Mouse (Mus musculus) CH12.LX (cell line): Measurements from ENCODE around the gene Prlr. TPM values are rescaled to one million over a fixed set of nuclear protein-coding genes. Genes with fewer than 3 reads are reported as not detected.

Experiments
- DNase-seq: peaks from one replicate; pipeline ENCODE4 v3.0.0-alpha.2; 2013; ENCODE audit errors: extremely low read depth
- H3K27ac ChIP-seq: 2 replicates; pipeline ENCODE4 v1.5.1; 2012; ENCODE audit warnings: low read depth, mild to moderate bottlenecking, control low read depth, moderate library complexity; ENCODE audit not compliant: insufficient read depth
- H3K27me3 ChIP-seq: replicated peaks from 2 replicates; pipeline ENCODE3; 2012; ENCODE audit warnings: inconsistent platforms
- H3K36me3 ChIP-seq, 2 experiments: replicated peaks in 1 of 2; 2 replicates each; pipeline versions ENCODE3 to v1.6.1; 2012; ENCODE audit warnings: inconsistent platforms in 1 of 2, low read length in 1 of 2, mild to moderate bottlenecking in 1 of 2, mixed read lengths in 1 of 2, moderate library complexity in 1 of 2; ENCODE audit not compliant: control insufficient read depth in 1 of 2, insufficient read depth in 1 of 2
- H3K4me1 ChIP-seq, 2 experiments: 2 replicates each; pipeline ENCODE4 v1.6.1; 2012; ENCODE audit warnings: inconsistent platforms in 1 of 2, moderate library complexity in 1 of 2; ENCODE audit not compliant: insufficient read depth in 2 of 2, control insufficient read depth in 1 of 2
- H3K4me2 ChIP-seq: 2 replicates; pipeline ENCODE4 v1.6.1; 2012; ENCODE audit warnings: low read depth, mild to moderate bottlenecking, control low read depth; ENCODE audit not compliant: poor library complexity, insufficient read depth, severe bottlenecking
- H3K4me3 ChIP-seq, 3 experiments: fragments of 150-350 bp in 1 of 3; sonication (generic) in 1 of 3; replicated peaks in 1 of 3; 2 replicates each; pipeline versions ENCODE3 to v1.5.1; 2011 to 2012; ENCODE audit warnings: low read depth in 2 of 3, low read length in 2 of 3, mild to moderate bottlenecking in 2 of 3, moderate library complexity in 2 of 3, control low read depth in 1 of 3, improper control_type of control experiment in 1 of 3, inconsistent platforms in 1 of 3, mixed read lengths in 1 of 3; ENCODE audit not compliant: poor library complexity in 1 of 3
- H3K79me2 ChIP-seq: replicated peaks from 2 replicates; pipeline ENCODE4 v1.6.1; 2012; ENCODE audit warnings: mild to moderate bottlenecking, moderate library complexity; ENCODE audit not compliant: control insufficient read depth, poor library complexity, insufficient read depth, severe bottlenecking; ENCODE audit errors: extremely low read depth
- H3K9ac ChIP-seq: 2 replicates; pipeline ENCODE4 v1.6.1; 2012; ENCODE audit warnings: low read depth, mild to moderate bottlenecking, control low read depth, moderate library complexity; ENCODE audit not compliant: insufficient read depth
- H3K9me3 ChIP-seq: replicated peaks from 2 replicates; pipeline ENCODE3; 2012; ENCODE audit warnings: low read length, inconsistent platforms, mixed read lengths
- BHLHE40 ChIP-seq: IDR thresholded peaks from 2 replicates; pipeline ENCODE4 v1.6.1; 2011; ENCODE audit warnings: mild to moderate bottlenecking, low read depth, low read length, improper control_type of control experiment
- CHD1 ChIP-seq: IDR thresholded peaks from 2 replicates; pipeline ENCODE4 v1.6.1; 2012; ENCODE audit warnings: low read depth, low read length, improper control_type of control experiment, inconsistent platforms
- CHD2 ChIP-seq: IDR thresholded peaks from 2 replicates; pipeline ENCODE4 v1.6.1; 2011; ENCODE audit warnings: low read length, improper control_type of control experiment
- CTCF ChIP-seq, 2 experiments: IDR thresholded peaks in 1 of 2; conservative IDR thresholded peaks in 1 of 2; 2 replicates each; pipeline ENCODE4 v1.5.1; 2011 to 2012; ENCODE audit warnings: low read depth in 2 of 2, low read length in 2 of 2, improper control_type of control experiment in 1 of 2, inconsistent platforms in 1 of 2, mild to moderate bottlenecking in 1 of 2, moderate library complexity in 1 of 2
- E2F4 ChIP-seq: IDR thresholded peaks from 2 replicates; pipeline ENCODE4 v1.6.1; 2011; ENCODE audit warnings: low read depth, low read length, improper control_type of control experiment; ENCODE audit not compliant: insufficient replicate concordance
- ELF1 ChIP-seq: IDR thresholded peaks from 2 replicates; pipeline ENCODE4 v1.6.1; 2014; ENCODE audit warnings: low read depth, mild to moderate bottlenecking, inconsistent platforms, low read length, improper control_type of control experiment
- EP300 ChIP-seq: IDR thresholded peaks from 2 replicates; pipeline ENCODE4 v1.6.1; 2011; ENCODE audit warnings: low read length, improper control_type of control experiment
- ETS1 ChIP-seq: conservative IDR thresholded peaks from 2 replicates; pipeline ENCODE4 v1.6.1; 2012; ENCODE audit warnings: low read depth, mild to moderate bottlenecking, inconsistent platforms, low read length, improper control_type of control experiment, moderate library complexity
- HCFC1 ChIP-seq: IDR thresholded peaks from 2 replicates; pipeline ENCODE4 v1.6.1; 2012; ENCODE audit warnings: low read depth, mild to moderate bottlenecking, inconsistent platforms, low read length, improper control_type of control experiment
- IRF4 ChIP-seq: IDR thresholded peaks from 2 replicates; pipeline ENCODE4 v1.6.1; 2014; ENCODE audit warnings: low read depth, mild to moderate bottlenecking, inconsistent platforms, low read length, improper control_type of control experiment
- JUN ChIP-seq: IDR thresholded peaks from 2 replicates; pipeline ENCODE4 v1.6.1; 2011; ENCODE audit warnings: low read depth, mild to moderate bottlenecking, low read length, improper control_type of control experiment, moderate library complexity; ENCODE audit not compliant: insufficient read depth
- JUND ChIP-seq: conservative IDR thresholded peaks from 2 replicates; pipeline ENCODE4 v1.6.1; 2011; ENCODE audit warnings: low read depth, low read length, improper control_type of control experiment
- MAX ChIP-seq: IDR thresholded peaks from 2 replicates; pipeline ENCODE4 v1.6.1; 2011; ENCODE audit warnings: low read length, improper control_type of control experiment
- MAZ ChIP-seq: IDR thresholded peaks from 2 replicates; pipeline ENCODE4 v1.6.1; 2012; ENCODE audit warnings: low read depth, mild to moderate bottlenecking, inconsistent platforms, low read length, improper control_type of control experiment, moderate library complexity
- MEF2A ChIP-seq: IDR thresholded peaks from 2 replicates; pipeline ENCODE4 v1.6.1; 2014; ENCODE audit warnings: low read depth, mild to moderate bottlenecking, inconsistent platforms, low read length, improper control_type of control experiment, borderline replicate concordance
- NELFE ChIP-seq: IDR thresholded peaks from 2 replicates; pipeline ENCODE4 v1.6.1; 2011; ENCODE audit warnings: low read depth, low read length, improper control_type of control experiment
- PAX5 ChIP-seq: IDR thresholded peaks from 2 replicates; pipeline ENCODE4 v1.6.1; 2012; ENCODE audit warnings: low read length, inconsistent platforms, mixed read lengths
- POLR2A ChIP-seq: IDR thresholded peaks from 2 replicates; pipeline ENCODE4 v1.6.1; 2011; ENCODE audit warnings: low read depth, mild to moderate bottlenecking, improper control_type of control experiment, low read length
- RAD21 ChIP-seq: IDR thresholded peaks from 2 replicates; pipeline ENCODE4 v1.6.1; 2011; ENCODE audit warnings: low read depth, mild to moderate bottlenecking, low read length, improper control_type of control experiment, moderate library complexity
- RCOR1 ChIP-seq: conservative IDR thresholded peaks from 2 replicates; pipeline ENCODE4 v1.6.1; 2012; ENCODE audit warnings: low read depth, mild to moderate bottlenecking, inconsistent platforms, low read length, improper control_type of control experiment
- SIN3A ChIP-seq: IDR thresholded peaks from 2 replicates; pipeline ENCODE4 v1.6.1; 2012; ENCODE audit warnings: low read length, improper control_type of control experiment, inconsistent platforms
- SMC3 ChIP-seq: IDR thresholded peaks from 2 replicates; pipeline ENCODE4 v1.6.1; 2011; ENCODE audit warnings: low read depth, low read length, improper control_type of control experiment
- TCF12 ChIP-seq: IDR thresholded peaks from 2 replicates; pipeline ENCODE4 v1.6.1; 2014; ENCODE audit warnings: low read depth, mild to moderate bottlenecking, inconsistent platforms, low read length, improper control_type of control experiment
- UBTF ChIP-seq: IDR thresholded peaks from 2 replicates; pipeline ENCODE4 v1.6.1; 2012; ENCODE audit warnings: low read depth, mild to moderate bottlenecking, inconsistent platforms, low read length, improper control_type of control experiment, moderate library complexity
- USF1 ChIP-seq: IDR thresholded peaks from 2 replicates; pipeline ENCODE4 v1.6.1; 2014; ENCODE audit warnings: low read depth, mild to moderate bottlenecking, inconsistent platforms, low read length, improper control_type of control experiment
- USF2 ChIP-seq: conservative IDR thresholded peaks from 2 replicates; pipeline ENCODE4 v1.6.1; 2011; ENCODE audit warnings: low read depth, low read length, improper control_type of control experiment
- ZC3H11A ChIP-seq: IDR thresholded peaks from 2 replicates; pipeline ENCODE4 v1.6.1; 2012; ENCODE audit warnings: low read depth, mild to moderate bottlenecking, inconsistent platforms, low read length, improper control_type of control experiment
- ZKSCAN1 ChIP-seq: IDR thresholded peaks from 2 replicates; pipeline ENCODE4 v1.6.1; 2012; ENCODE audit warnings: low read depth, inconsistent platforms, low read length, improper control_type of control experiment, borderline replicate concordance
- ZMIZ1 ChIP-seq: IDR thresholded peaks from 2 replicates; pipeline ENCODE4 v1.6.1; 2012; ENCODE audit warnings: low read depth, mild to moderate bottlenecking, inconsistent platforms, low read length, improper control_type of control experiment
- dilution Hi-C: fragments of 300-500 bp; cut with MboI; formaldehyde crosslinking; loops from 2 replicates; pipeline ENCODE4 v1.14.3; 2020; ENCODE audit warnings: low sequenced_read_pairs; ENCODE audit not compliant: extremely low pct_unique_long_range_greater_than_20kb, extremely low pct_ligation_motif_present
- in situ Hi-C: fragments of 300-500 bp; cut with MboI; formaldehyde crosslinking; loops from 3 replicates; pipeline ENCODE4 v1.14.3; 2019; ENCODE audit warnings: low sequenced_read_pairs, low pct_ligation_motif_present, low pct_unique_long_range_greater_than_20kb, mixed read lengths
- polyA plus RNA-seq: library from polyadenylated mRNA; unstranded; fragments of >175 nt; gene quantifications from 2 replicates; pipeline ENCODE4 v1.2.1, GENCODE M21; 2012; ENCODE audit warnings: low read depth; ENCODE audit not compliant: insufficient read length
- total RNA-seq, 2 experiments: library from RNA; depleted of rRNA; stranded (reverse); fragments of 300-350 nt in 1 of 2; fragments of >200 nt in 1 of 2; gene quantifications; 2 replicates each; pipeline ENCODE4 v1.2.3; 2012 to 2014

The Prlr gene
- total and polyA plus RNA-seq, 3 experiments: not detected

- in situ Hi-C loops: no loop called here
- Histone ChIP-seq H3K4me3 (no peak overlapping the region), H3K27me3 (no peaks in the 10 kb centered on the region), H3K4me2 (no peak overlapping the region), H3K4me1 (no peaks in the 10 kb centered on the region), H3K79me2 (no peaks in the 10 kb centered on the region), H3K9ac (no peak overlapping the region), H3K27ac (no peak overlapping the region), H3K9me3 (no peaks in the 10 kb centered on the region), H3K36me3 (no peaks in the 10 kb centered on the region)
- DNase-seq: no peak
- dilution Hi-C loops: no loop called here
- TF ChIP-seq CTCF (conservative IDR thresholded peaks at IDR 0.05 in 1 of 2, IDR thresholded peaks at IDR 0.05 in 1 of 2; ENCODE audit: low read depth in 2 of 2, low read length in 2 of 2) (no peak), CHD1 (no peak), BHLHE40 (no peak), JUND (no peak), MAX (no peak), ZMIZ1 (no peak), ELF1 (no peak), ZC3H11A (no peak), TCF12 (no peak), E2F4 (no peak), SIN3A (no peak), RAD21 (no peak), IRF4 (no peak), SMC3 (no peak), ETS1 (no peak), HCFC1 (no peak), UBTF (no peak), USF2 (no peak), RCOR1 (no peak), MAZ (no peak)
Measured at GRCm38 (mm10) chr15:10215719-10216118, 38.7 kb downstream of the Prlr start.

GRCm38 (mm10) chr15:10216189-10216588 lies 39.2 kb downstream of the Prlr start:
- H3K9me3 ChIP-seq: no peaks in the 10 kb centered on the region
- no peak overlapping the region for H3K4me2 ChIP-seq
- DNase-seq: no peak
- H3K79me2 ChIP-seq: no peaks in the 10 kb centered on the region
- in situ Hi-C loops (no loop called here), dilution Hi-C loops (no loop called here)
- TF ChIP-seq MEF2A (no peak), EP300 (no peak), JUN (no peak), ZKSCAN1 (no peak), USF1 (no peak), MAX (no peak), CHD2 (no peak), UBTF (no peak), SIN3A (no peak), NELFE (no peak), MAZ (no peak), E2F4 (no peak), PAX5 (no peak), ZMIZ1 (no peak), POLR2A (no peak)
- no peak overlapping the region for H3K4me3 ChIP-seq
- H3K4me1 ChIP-seq: no peaks in the 10 kb centered on the region
- no peaks in the 10 kb centered on the region for H3K27me3 ChIP-seq
- H3K9ac ChIP-seq: no peak overlapping the region
- H3K27ac ChIP-seq: no peak overlapping the region
- no peaks in the 10 kb centered on the region for H3K36me3 ChIP-seq
